Mouse (Mus musculus) CH12.LX (cell line): ENCODE measurements around the gene Top3a. TPM values are rescaled to one million over a fixed set of nuclear protein-coding genes. Genes with fewer than 3 reads are reported as not detected.
"Not testable (repeated sequence)": the region's sequence is repeated elsewhere in the genome, so short reads cannot be mapped to it uniquely, and the experiment has no call there.

Experiments
- DNase-seq: peaks from one replicate; pipeline ENCODE4 v3.0.0-alpha.2; 2013; ENCODE audit errors: extremely low read depth
- H3K27ac ChIP-seq: 2 replicates; pipeline ENCODE4 v1.5.1; 2012; ENCODE audit warnings: low read depth, mild to moderate bottlenecking, control low read depth, moderate library complexity; ENCODE audit not compliant: insufficient read depth
- H3K27me3 ChIP-seq: replicated peaks from 2 replicates; pipeline ENCODE3; 2012; ENCODE audit warnings: inconsistent platforms
- H3K36me3 ChIP-seq, 2 experiments: replicated peaks in 1 of 2; 2 replicates each; pipeline versions ENCODE3 to v1.6.1; 2012; ENCODE audit warnings: inconsistent platforms in 1 of 2, low read length in 1 of 2, mild to moderate bottlenecking in 1 of 2, mixed read lengths in 1 of 2, moderate library complexity in 1 of 2; ENCODE audit not compliant: control insufficient read depth in 1 of 2, insufficient read depth in 1 of 2
- H3K4me1 ChIP-seq, 2 experiments: 2 replicates each; pipeline ENCODE4 v1.6.1; 2012; ENCODE audit warnings: inconsistent platforms in 1 of 2, moderate library complexity in 1 of 2; ENCODE audit not compliant: insufficient read depth in 2 of 2, control insufficient read depth in 1 of 2
- H3K4me2 ChIP-seq: 2 replicates; pipeline ENCODE4 v1.6.1; 2012; ENCODE audit warnings: low read depth, mild to moderate bottlenecking, control low read depth; ENCODE audit not compliant: poor library complexity, insufficient read depth, severe bottlenecking
- H3K4me3 ChIP-seq, 3 experiments: fragments of 150-350 bp in 1 of 3; sonication (generic) in 1 of 3; replicated peaks in 1 of 3; 2 replicates each; pipeline versions ENCODE3 to v1.5.1; 2011 to 2012; ENCODE audit warnings: low read depth in 2 of 3, low read length in 2 of 3, mild to moderate bottlenecking in 2 of 3, moderate library complexity in 2 of 3, control low read depth in 1 of 3, improper control_type of control experiment in 1 of 3, inconsistent platforms in 1 of 3, mixed read lengths in 1 of 3; ENCODE audit not compliant: poor library complexity in 1 of 3
- H3K79me2 ChIP-seq: replicated peaks from 2 replicates; pipeline ENCODE4 v1.6.1; 2012; ENCODE audit warnings: mild to moderate bottlenecking, moderate library complexity; ENCODE audit not compliant: control insufficient read depth, poor library complexity, insufficient read depth, severe bottlenecking; ENCODE audit errors: extremely low read depth
- H3K9ac ChIP-seq: 2 replicates; pipeline ENCODE4 v1.6.1; 2012; ENCODE audit warnings: low read depth, mild to moderate bottlenecking, control low read depth, moderate library complexity; ENCODE audit not compliant: insufficient read depth
- H3K9me3 ChIP-seq: replicated peaks from 2 replicates; pipeline ENCODE3; 2012; ENCODE audit warnings: low read length, inconsistent platforms, mixed read lengths
- BHLHE40 ChIP-seq: IDR thresholded peaks from 2 replicates; pipeline ENCODE4 v1.6.1; 2011; ENCODE audit warnings: mild to moderate bottlenecking, low read depth, low read length, improper control_type of control experiment
- E2F4 ChIP-seq: IDR thresholded peaks from 2 replicates; pipeline ENCODE4 v1.6.1; 2011; ENCODE audit warnings: low read depth, low read length, improper control_type of control experiment; ENCODE audit not compliant: insufficient replicate concordance
- EP300 ChIP-seq: IDR thresholded peaks from 2 replicates; pipeline ENCODE4 v1.6.1; 2011; ENCODE audit warnings: low read length, improper control_type of control experiment
- ETS1 ChIP-seq: conservative IDR thresholded peaks from 2 replicates; pipeline ENCODE4 v1.6.1; 2012; ENCODE audit warnings: low read depth, mild to moderate bottlenecking, inconsistent platforms, low read length, improper control_type of control experiment, moderate library complexity
- HCFC1 ChIP-seq: IDR thresholded peaks from 2 replicates; pipeline ENCODE4 v1.6.1; 2012; ENCODE audit warnings: low read depth, mild to moderate bottlenecking, inconsistent platforms, low read length, improper control_type of control experiment
- JUND ChIP-seq: conservative IDR thresholded peaks from 2 replicates; pipeline ENCODE4 v1.6.1; 2011; ENCODE audit warnings: low read depth, low read length, improper control_type of control experiment
- KAT2A ChIP-seq: IDR thresholded peaks from 2 replicates; pipeline ENCODE4 v1.6.1; 2012; ENCODE audit warnings: low read length, improper control_type of control experiment, inconsistent platforms; ENCODE audit not compliant: insufficient replicate concordance
- MAFK ChIP-seq: IDR thresholded peaks from 2 replicates; pipeline ENCODE4 v1.6.1; 2011; ENCODE audit warnings: low read length, improper control_type of control experiment; ENCODE audit not compliant: insufficient replicate concordance
- MAX ChIP-seq: IDR thresholded peaks from 2 replicates; pipeline ENCODE4 v1.6.1; 2011; ENCODE audit warnings: low read length, improper control_type of control experiment
- MEF2A ChIP-seq: IDR thresholded peaks from 2 replicates; pipeline ENCODE4 v1.6.1; 2014; ENCODE audit warnings: low read depth, mild to moderate bottlenecking, inconsistent platforms, low read length, improper control_type of control experiment, borderline replicate concordance
- MXI1 ChIP-seq: IDR thresholded peaks from 2 replicates; pipeline ENCODE4 v1.6.1; 2011; ENCODE audit warnings: mild to moderate bottlenecking, low read depth, low read length, improper control_type of control experiment
- MYC ChIP-seq: IDR thresholded peaks from 2 replicates; pipeline ENCODE4 v1.6.1; 2011; ENCODE audit warnings: low read depth, mild to moderate bottlenecking, improper control_type of control experiment, low read length
- NELFE ChIP-seq: IDR thresholded peaks from 2 replicates; pipeline ENCODE4 v1.6.1; 2011; ENCODE audit warnings: low read depth, low read length, improper control_type of control experiment
- NRF1 ChIP-seq: IDR thresholded peaks from 2 replicates; pipeline ENCODE4 v1.6.1; 2014; ENCODE audit warnings: low read depth, mild to moderate bottlenecking, inconsistent platforms, low read length, improper control_type of control experiment, moderate library complexity
- PAX5 ChIP-seq: IDR thresholded peaks from 2 replicates; pipeline ENCODE4 v1.6.1; 2012; ENCODE audit warnings: low read length, inconsistent platforms, mixed read lengths
- POLR2A ChIP-seq: IDR thresholded peaks from 2 replicates; pipeline ENCODE4 v1.6.1; 2011; ENCODE audit warnings: low read depth, mild to moderate bottlenecking, improper control_type of control experiment, low read length
- POLR2AphosphoS2 ChIP-seq: IDR thresholded peaks from 2 replicates; pipeline ENCODE4 v1.6.1; 2011; ENCODE audit warnings: low read depth, low read length, improper control_type of control experiment
- RCOR1 ChIP-seq: conservative IDR thresholded peaks from 2 replicates; pipeline ENCODE4 v1.6.1; 2012; ENCODE audit warnings: low read depth, mild to moderate bottlenecking, inconsistent platforms, low read length, improper control_type of control experiment
- SMC3 ChIP-seq: IDR thresholded peaks from 2 replicates; pipeline ENCODE4 v1.6.1; 2011; ENCODE audit warnings: low read depth, low read length, improper control_type of control experiment
- TBP ChIP-seq: conservative IDR thresholded peaks from 2 replicates; pipeline ENCODE4 v1.6.1; 2011; ENCODE audit warnings: low read depth, low read length, improper control_type of control experiment
- UBTF ChIP-seq: IDR thresholded peaks from 2 replicates; pipeline ENCODE4 v1.6.1; 2012; ENCODE audit warnings: low read depth, mild to moderate bottlenecking, inconsistent platforms, low read length, improper control_type of control experiment, moderate library complexity
- USF1 ChIP-seq: IDR thresholded peaks from 2 replicates; pipeline ENCODE4 v1.6.1; 2014; ENCODE audit warnings: low read depth, mild to moderate bottlenecking, inconsistent platforms, low read length, improper control_type of control experiment
- ZC3H11A ChIP-seq: IDR thresholded peaks from 2 replicates; pipeline ENCODE4 v1.6.1; 2012; ENCODE audit warnings: low read depth, mild to moderate bottlenecking, inconsistent platforms, low read length, improper control_type of control experiment
- ZMIZ1 ChIP-seq: IDR thresholded peaks from 2 replicates; pipeline ENCODE4 v1.6.1; 2012; ENCODE audit warnings: low read depth, mild to moderate bottlenecking, inconsistent platforms, low read length, improper control_type of control experiment
- ZNF384 ChIP-seq: IDR thresholded peaks from 2 replicates; pipeline ENCODE4 v1.6.1; 2012; ENCODE audit warnings: low read depth, low read length, improper control_type of control experiment, inconsistent platforms
- dilution Hi-C: fragments of 300-500 bp; cut with MboI; formaldehyde crosslinking; loops from 2 replicates; pipeline ENCODE4 v1.14.3; 2020; ENCODE audit warnings: low sequenced_read_pairs; ENCODE audit not compliant: extremely low pct_unique_long_range_greater_than_20kb, extremely low pct_ligation_motif_present
- in situ Hi-C: fragments of 300-500 bp; cut with MboI; formaldehyde crosslinking; loops from 3 replicates; pipeline ENCODE4 v1.14.3; 2019; ENCODE audit warnings: low sequenced_read_pairs, low pct_ligation_motif_present, low pct_unique_long_range_greater_than_20kb, mixed read lengths
- polyA plus RNA-seq: library from polyadenylated mRNA; unstranded; fragments of >175 nt; gene quantifications from 2 replicates; pipeline ENCODE4 v1.2.1, GENCODE M21; 2012; ENCODE audit warnings: low read depth; ENCODE audit not compliant: insufficient read length
- total RNA-seq, 2 experiments: library from RNA; depleted of rRNA; stranded (reverse); fragments of 300-350 nt in 1 of 2; fragments of >200 nt in 1 of 2; gene quantifications; 2 replicates each; pipeline ENCODE4 v1.2.3; 2012 to 2014

The Top3a gene
- total and polyA plus RNA-seq, 3 experiments, result 19.6 to 43.7 (median 28.8) TPM

DNA sequence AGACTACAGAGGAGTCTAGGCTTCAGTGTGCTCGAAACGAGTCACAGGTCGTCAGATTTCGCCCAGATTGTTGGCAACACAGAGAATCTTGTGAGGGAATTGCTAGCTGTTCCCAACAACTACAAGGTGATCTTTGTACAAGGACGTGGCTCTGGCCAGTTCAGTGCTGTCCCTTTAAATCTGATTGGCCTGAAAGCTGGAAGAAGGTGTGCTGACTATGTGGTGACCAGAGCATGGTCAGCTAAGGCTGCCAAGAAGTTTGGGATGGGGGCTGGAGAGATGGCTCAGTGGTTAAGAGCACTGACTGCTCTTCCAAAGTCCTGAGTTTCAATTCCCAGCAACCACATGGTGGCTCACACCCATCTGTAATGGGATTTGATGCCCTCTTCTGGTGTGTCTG, 39.2 kb upstream of the Top3a start:
- in situ Hi-C loops, result no loop called here
- peaks cover 34% of the 10 kb centered on the region for H3K27me3 ChIP-seq
- H3K9ac ChIP-seq, result no peak overlapping the region
- H3K27ac ChIP-seq, result no peak overlapping the region
- H3K4me3 ChIP-seq, result no peak overlapping the region
- dilution Hi-C loops, result no loop called here
- no peak overlapping the region for H3K4me2 ChIP-seq
- H3K4me1 ChIP-seq, result peaks cover 5% of the 10 kb centered on the region in 2 experiments; a peak in 2 of 4 replicates
- H3K36me3 ChIP-seq, result no peaks in the 10 kb centered on the region
- no peak for DNase-seq
- peaks cover 6% of the 10 kb centered on the region for H3K9me3 ChIP-seq
- TF ChIP-seq NELFE (no peak), JUND (no peak), POLR2A (no peak), POLR2AphosphoS2 (no peak)
- TF ChIP-seq, all 38 proteins: peak for 0
- H3K79me2 ChIP-seq, result no peaks in the 10 kb centered on the region

DNA sequence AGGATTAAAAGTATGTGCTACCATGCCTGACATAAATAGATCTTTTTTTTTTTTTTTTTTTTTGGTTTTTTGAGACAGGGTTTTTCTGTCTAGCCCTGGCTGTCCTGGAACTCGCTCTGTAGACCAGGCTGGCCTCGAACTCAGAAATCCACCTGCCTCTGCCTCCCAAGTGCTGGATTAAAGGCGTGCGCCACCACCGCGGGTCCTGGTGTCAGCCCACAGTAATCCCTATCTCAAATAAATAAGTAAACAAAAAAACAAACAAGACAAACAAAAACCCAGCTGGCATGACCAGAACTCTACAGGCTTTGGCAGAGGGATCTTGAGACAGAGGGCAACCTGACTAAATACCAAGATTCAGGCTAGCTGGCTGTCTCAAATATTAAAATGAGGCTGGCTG, 34.5 kb upstream of the Top3a start, which contains the start of gene Shmt1:
Gene Shmt1 (minus strand): TSS at position 101 of the 400 bp plus-strand sequence.
- H3K9me3 ChIP-seq, DNase-seq, dilution Hi-C loops: not testable (repeated sequence)
- in situ Hi-C loops, result loop anchor here (5.0 kb wide), 1 partner anchor 34 kb away; the partner anchor contains the start of genes Smcr8 and Top3a
- H3K4me2 ChIP-seq, result peak within 1 kb of the TSS; percentile 99
- peak within 1 kb of the TSS; percentile 64 for H3K9ac ChIP-seq
- H3K27ac ChIP-seq, result peak within 1 kb of the TSS; percentile 3; the same call in 1 of the 2 replicates
- TF ChIP-seq TBP, result peak; percentile 57; the same call in 1 of the 2 replicates
- peaks cover 0 to 18% of the 10 kb centered on the region in 2 experiments for H3K36me3 ChIP-seq
- H3K79me2 ChIP-seq, result peaks cover 42% of the 10 kb centered on the region
- peaks cover 13% of the 10 kb centered on the region for H3K27me3 ChIP-seq
- peak within 1 kb of the TSS; percentile 70 to 80 (median 72) for H3K4me3 ChIP-seq
- peaks cover 5 to 35% of the 10 kb centered on the region in 2 experiments; a peak in 3 of 4 replicates for H3K4me1 ChIP-seq

DNA sequence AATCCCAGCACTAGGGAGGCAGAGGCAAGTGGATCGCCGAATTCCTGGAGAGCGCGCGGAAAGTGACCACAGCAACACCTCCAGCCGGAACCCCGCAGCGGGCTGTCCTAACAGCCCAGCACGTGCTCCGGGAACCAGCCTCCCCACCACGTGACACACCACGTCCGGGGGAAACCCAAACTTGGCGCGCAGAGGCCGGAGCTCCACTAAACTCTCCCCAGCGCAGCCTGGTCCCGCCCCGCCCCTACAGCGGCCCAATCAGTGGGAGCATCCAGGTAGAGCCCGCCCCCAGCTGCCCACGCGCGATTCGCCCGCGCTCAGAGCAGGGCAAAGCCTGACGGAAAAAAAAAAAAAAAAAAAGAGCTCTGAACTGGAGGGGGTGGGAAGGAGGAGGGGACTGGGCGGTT, 33.9 kb upstream of the Top3a start:
- DNase-seq, result peak; percentile 99
- Histone ChIP-seq H3K4me3 (peak overlapping the region; percentile 70 to 80 (median 72)), H3K4me1 (peaks cover 3 to 39% of the 10 kb centered on the region in 2 experiments; a peak in 3 of 4 replicates), H3K4me2 (peak overlapping the region; percentile 99), H3K9ac (peak overlapping the region; percentile 64), H3K36me3 (peaks cover 4 to 22% of the 10 kb centered on the region in 2 experiments), H3K9me3 (peaks cover 4% of the 10 kb centered on the region), H3K27ac (peak overlapping the region; percentile 3; the same call in 1 of the 2 replicates), H3K79me2 (peaks cover 47% of the 10 kb centered on the region), H3K27me3 (peaks cover 8% of the 10 kb centered on the region)
- dilution Hi-C loops (no loop called here), in situ Hi-C loops (loop anchor here (5.0 kb wide), 1 partner anchor 34 kb away; the partner anchor contains the start of genes Smcr8 and Top3a)
- TF ChIP-seq E2F4 (peak; percentile 89; the same call in 1 of the 2 replicates), NRF1 (peak; percentile 74), USF1 (peak; percentile 96), MEF2A (no peak), PAX5 (no peak), EP300 (no peak), JUND (no peak), ZNF384 (peak; percentile 98), ZC3H11A (no peak), RCOR1 (peak; percentile 74; the same call in 1 of the 2 replicates), KAT2A (peak; percentile 91), MAX (peak; percentile 100), MAFK (no peak), ETS1 (peak; percentile 84), HCFC1 (peak; percentile 73), BHLHE40 (peak; percentile 100), POLR2A (peak; percentile 88), POLR2AphosphoS2 (no peak), SMC3 (no peak), MXI1 (peak; percentile 100), UBTF (no peak; the same call in 1 of the 2 replicates), MYC (peak; percentile 99), ZMIZ1 (no peak)
